Mouse (Mus musculus) kidney, embryonic 16.5 days (tissue): ENCODE data around the gene Polr3c. TPM values are rescaled to one million over a fixed set of nuclear protein-coding genes. Genes with fewer than 3 reads are reported as not detected.

Experiments used
- polyA plus RNA-seq: library from polyadenylated mRNA; unstranded; fragments of >200 nt; fragmentation: Nextera tagmentation; extraction: Ambion mirVana; gene quantifications from 2 replicates; pipeline ENCODE4 v1.2.1, GENCODE M21; 2015

The Polr3c gene
- polyA plus RNA-seq, 1 experiment from 2014 or later: 44.5 TPM

Other genes starting within 250 kb of the Polr3c start
- 0.37 and 0.69 TPM in 2 replicates for gene Hfe2, start 202.5 kb downstream of the Polr3c start, polyA plus RNA-seq
- 191 and 197 TPM in 2 replicates for gene Txnip, start 169.7 kb downstream of the Polr3c start, polyA plus RNA-seq
- 1.3 TPM in 2 replicates for gene Gm16253, start 150.6 kb downstream of the Polr3c start, polyA plus RNA-seq
- gene Polr3gl, start 133.4 kb downstream of the Polr3c start, polyA plus RNA-seq: 32.1 and 35.8 TPM in 2 replicates
- 2.2 and 2.3 TPM in 2 replicates for gene Ankrd34a, start 131.0 kb downstream of the Polr3c start, polyA plus RNA-seq
- gene Lix1l, start 126.5 kb downstream of the Polr3c start, polyA plus RNA-seq: 6.9 and 7.1 TPM in 2 replicates
- 129 and 156 TPM in 2 replicates for gene Rbm8a, start 97.7 kb downstream of the Polr3c start, polyA plus RNA-seq
- gene Pex11b, start 92.3 kb downstream of the Polr3c start, polyA plus RNA-seq: 56.4 and 60.6 TPM in 2 replicates
- gene Gm42957, start 92.2 kb downstream of the Polr3c start, polyA plus RNA-seq: 0.05 and 0.21 TPM in 2 replicates
- gene Itga10, start 82.0 kb downstream of the Polr3c start, polyA plus RNA-seq: 0.85 and 1.2 TPM in 2 replicates
- 1.2 and 1.6 TPM in 2 replicates for gene Ankrd35, start 57.5 kb downstream of the Polr3c start, polyA plus RNA-seq
- gene Pias3, start 31.2 kb downstream of the Polr3c start, polyA plus RNA-seq: 62.1 and 72.3 TPM in 2 replicates
- gene Nudt17, start 19.1 kb downstream of the Polr3c start, polyA plus RNA-seq: 12.0 and 12.2 TPM in 2 replicates
- gene Rnf115, start within 50 bp of the Polr3c start, polyA plus RNA-seq: 56.6 and 57.3 TPM in 2 replicates
- gene Pdzk1, start 101.7 kb upstream of the Polr3c start, polyA plus RNA-seq: 224 and 245 TPM in 2 replicates
- gene Cd160, start 101.7 kb upstream of the Polr3c start, polyA plus RNA-seq: 0.12 TPM in 1 of 2 replicates, not detected in the other
- gene Gja5, start 177.1 kb upstream of the Polr3c start, polyA plus RNA-seq: 26.8 and 29.1 TPM in 2 replicates
- gene Gpr89, start 177.7 kb upstream of the Polr3c start, polyA plus RNA-seq: 39.1 and 44.9 TPM in 2 replicates
- 0.14 and 0.17 TPM in 2 replicates for gene Gja8, start 198.4 kb upstream of the Polr3c start, polyA plus RNA-seq